Mouse (Mus musculus) C2C12 (cell line): Measurements from ENCODE around the gene Snapin.

ENCODE experiments used
- CTCF ChIP-seq: IDR thresholded peaks from one replicate; pipeline ENCODE4 v1.5.1; 2011; ENCODE audit not compliant: control insufficient read depth, insufficient read depth, insufficient read length
- MAX ChIP-seq: IDR thresholded peaks from one replicate; pipeline ENCODE4 v1.6.1; 2011; ENCODE audit warnings: mild to moderate bottlenecking, control low read depth
- MYOG ChIP-seq: IDR thresholded peaks from one replicate; pipeline ENCODE4 v1.6.1; 2011; ENCODE audit not compliant: control insufficient read depth, insufficient read length; ENCODE audit errors: extremely low read depth

- TF ChIP-seq MAX (no peak), MYOG (no peak), CTCF (no peak)
Measured at GRCm38 (mm10) chr3:90509747-90510123, 18.9 kb upstream of the Snapin start.
